Mouse (Mus musculus) MEL (cell line): Measurements from ENCODE around the gene Sertad2. TPM values are rescaled to one million over a fixed set of nuclear protein-coding genes. Genes with fewer than 3 reads are reported as not detected.

ENCODE experiments used
- DNase-seq: peaks from one replicate; pipeline ENCODE4 v3.0.0; 2011; ENCODE audit warnings: low read depth, low spot score
- H3K27ac ChIP-seq: 2 replicates; pipeline ENCODE4 v1.5.1; 2012; ENCODE audit warnings: low read depth, mild to moderate bottlenecking, control low read depth, low read length, moderate library complexity; ENCODE audit not compliant: control insufficient read depth
- H3K27me3 ChIP-seq, 2 experiments: fragments of 150-350 bp in 1 of 2; sonication (generic) in 1 of 2; 2 replicates each; pipeline ENCODE4 v1.6.1; 2012; ENCODE audit warnings: low read length in 2 of 2, mild to moderate bottlenecking in 2 of 2, improper control_type of control experiment in 1 of 2, moderate library complexity in 1 of 2; ENCODE audit not compliant: insufficient read depth in 2 of 2, control insufficient read depth in 1 of 2
- H3K36me3 ChIP-seq, 2 experiments: 2 replicates each; pipeline ENCODE4 v1.6.1; 2012 to 2014; ENCODE audit warnings: low read length in 2 of 2, improper control_type of control experiment in 1 of 2, inconsistent platforms in 1 of 2, mild to moderate bottlenecking in 1 of 2; ENCODE audit not compliant: insufficient read depth in 2 of 2, control insufficient read depth in 1 of 2
- H3K4me1 ChIP-seq, 2 experiments: fragments of 150-350 bp in 1 of 2; sonication (generic) in 1 of 2; 2 replicates each; pipeline ENCODE4 v1.6.1; 2012; ENCODE audit warnings: low read length in 2 of 2, improper control_type of control experiment in 1 of 2, mild to moderate bottlenecking in 1 of 2; ENCODE audit not compliant: insufficient read depth in 2 of 2, control insufficient read depth in 1 of 2
- H3K4me3 ChIP-seq, 2 experiments: fragments of 150-350 bp in 1 of 2; sonication (generic) in 1 of 2; 2 replicates each; pipeline ENCODE4 v1.5.1; 2012; ENCODE audit warnings: low read depth in 2 of 2, low read length in 2 of 2, mild to moderate bottlenecking in 2 of 2, moderate library complexity in 2 of 2, control low read depth in 1 of 2, improper control_type of control experiment in 1 of 2; ENCODE audit not compliant: control insufficient read depth in 1 of 2, insufficient read depth in 1 of 2
- H3K79me2 ChIP-seq: 2 replicates; pipeline ENCODE4 v1.6.1; 2012; ENCODE audit warnings: mild to moderate bottlenecking, low read length, moderate library complexity; ENCODE audit not compliant: control insufficient read depth, poor library complexity, insufficient read depth
- H3K9ac ChIP-seq: 2 replicates; pipeline ENCODE4 v1.6.1; 2012; ENCODE audit warnings: low read depth, mild to moderate bottlenecking, control low read depth, low read length, moderate library complexity; ENCODE audit not compliant: control insufficient read depth, poor library complexity, severe bottlenecking
- H3K9me3 ChIP-seq: fragments of 150-350 bp; sonication (generic); replicated peaks from 2 replicates; pipeline ENCODE4 v1.6.1; 2012; ENCODE audit warnings: mild to moderate bottlenecking, low read length, improper control_type of control experiment, moderate library complexity; ENCODE audit not compliant: insufficient read depth
- GABPA ChIP-seq: IDR thresholded peaks from 2 replicates; pipeline ENCODE4 v1.6.1; 2012; ENCODE audit warnings: low read depth, mild to moderate bottlenecking, inconsistent platforms, low read length, improper control_type of control experiment, moderate library complexity
- GATA1 ChIP-seq: IDR thresholded peaks from 2 replicates; pipeline ENCODE4 v1.6.1; 2011; ENCODE audit warnings: low read depth, low read length, improper control_type of control experiment
- HCFC1 ChIP-seq: IDR thresholded peaks from 2 replicates; pipeline ENCODE4 v1.6.1; 2012; ENCODE audit warnings: low read depth, mild to moderate bottlenecking, inconsistent platforms, low read length, improper control_type of control experiment, moderate library complexity
- JUND ChIP-seq: IDR thresholded peaks from 2 replicates; pipeline ENCODE4 v1.6.1; 2011; ENCODE audit warnings: low read depth, mild to moderate bottlenecking, improper control_type of control experiment, low read length
- KAT2A ChIP-seq: conservative IDR thresholded peaks from 2 replicates; pipeline ENCODE4 v1.6.1; 2012; ENCODE audit warnings: low read depth, low read length, improper control_type of control experiment, inconsistent platforms
- MAX ChIP-seq: IDR thresholded peaks from 2 replicates; pipeline ENCODE4 v1.6.1; 2011; ENCODE audit warnings: low read length, improper control_type of control experiment
- MXI1 ChIP-seq: IDR thresholded peaks from 2 replicates; pipeline ENCODE4 v1.6.1; 2011; ENCODE audit warnings: mild to moderate bottlenecking, low read depth, low read length, improper control_type of control experiment
- MYC ChIP-seq: IDR thresholded peaks from 2 replicates; pipeline ENCODE4 v1.6.1; 2011; ENCODE audit warnings: low read depth, mild to moderate bottlenecking, low read length, improper control_type of control experiment, moderate library complexity
- NRF1 ChIP-seq: IDR thresholded peaks from 2 replicates; pipeline ENCODE4 v1.6.1; 2014; ENCODE audit warnings: low read depth, mild to moderate bottlenecking, inconsistent platforms, low read length, improper control_type of control experiment, moderate library complexity; ENCODE audit not compliant: poor library complexity, insufficient read depth, severe bottlenecking
- POLR2A ChIP-seq, 2 experiments: IDR thresholded peaks; 2 replicates each; pipeline ENCODE4 v1.6.1; 2011 to 2012; ENCODE audit warnings: low read length in 2 of 2, mild to moderate bottlenecking in 2 of 2, control low read depth in 1 of 2, improper control_type of control experiment in 1 of 2, low read depth in 1 of 2, moderate library complexity in 1 of 2; ENCODE audit not compliant: control insufficient read depth in 1 of 2, insufficient read depth in 1 of 2, poor library complexity in 1 of 2
- POLR2AphosphoS5 ChIP-seq: IDR thresholded peaks from 2 replicates; pipeline ENCODE4 v1.6.1; 2012; ENCODE audit warnings: low read depth, borderline replicate concordance, mild to moderate bottlenecking, inconsistent platforms, low read length, moderate library complexity, mixed read lengths
- RAD21 ChIP-seq: IDR thresholded peaks from 2 replicates; pipeline ENCODE4 v1.6.1; 2011; ENCODE audit warnings: mild to moderate bottlenecking, low read depth, low read length, improper control_type of control experiment
- TBP ChIP-seq: IDR thresholded peaks from 2 replicates; pipeline ENCODE4 v1.8.0; 2011; ENCODE audit warnings: low read depth, low read length, improper control_type of control experiment
- TCF12 ChIP-seq: IDR thresholded peaks from 2 replicates; pipeline ENCODE4 v1.6.1; 2014; ENCODE audit warnings: low read depth, mild to moderate bottlenecking, inconsistent platforms, low read length, improper control_type of control experiment, moderate library complexity
- USF1 ChIP-seq: IDR thresholded peaks from 2 replicates; pipeline ENCODE4 v1.6.1; 2014; ENCODE audit warnings: low read depth, mild to moderate bottlenecking, inconsistent platforms, low read length, improper control_type of control experiment, moderate library complexity
- USF2 ChIP-seq, 2 experiments: IDR thresholded peaks; 2 replicates each; pipeline ENCODE4 v1.6.1; 2011 to 2012; ENCODE audit warnings: improper control_type of control experiment in 2 of 2, low read length in 2 of 2, borderline replicate concordance in 1 of 2, inconsistent platforms in 1 of 2, low read depth in 1 of 2, mild to moderate bottlenecking in 1 of 2; ENCODE audit not compliant: insufficient read depth in 1 of 2
- ZC3H11A ChIP-seq: IDR thresholded peaks from 2 replicates; pipeline ENCODE4 v1.6.1; 2012; ENCODE audit warnings: low read depth, mild to moderate bottlenecking, inconsistent platforms, low read length, improper control_type of control experiment
- ZKSCAN1 ChIP-seq: IDR thresholded peaks from 2 replicates; pipeline ENCODE4 v1.6.1; 2012; ENCODE audit warnings: low read depth, mild to moderate bottlenecking, inconsistent platforms, low read length, improper control_type of control experiment, moderate library complexity
- ZNF384 ChIP-seq: IDR thresholded peaks from 2 replicates; pipeline ENCODE4 v1.6.1; 2012; ENCODE audit warnings: low read depth, mild to moderate bottlenecking, inconsistent platforms, low read length, improper control_type of control experiment
- polyA plus RNA-seq, 2 experiments: library from polyadenylated mRNA; stranded (reverse) in 1 of 2; unstranded in 1 of 2; fragments of >175 nt in 1 of 2; fragments of >200 nt in 1 of 2; gene quantifications; 2 replicates each; pipeline versions ENCODE4 v1.2.1 to v1.2.4; 2012; ENCODE audit warnings: low replicate concordance in 2 of 2, low read depth in 1 of 2; ENCODE audit not compliant: insufficient read length in 2 of 2, insufficient read depth in 1 of 2, missing spikeins in 1 of 2
- total RNA-seq: library from RNA; depleted of rRNA; stranded (reverse); fragments of 300-350 nt; gene quantifications from 2 replicates; pipeline ENCODE4 v1.2.3, GENCODE M21; 2012

The Sertad2 gene
- total and polyA plus RNA-seq, 3 experiments, result 7.0 to 11.5 TPM; not detected in 1

GRCm38 (mm10) chr11:20651166-20651565 lies 108.1 kb downstream of the Sertad2 start:
- Histone ChIP-seq H3K36me3 (peaks cover 0 to 5% of the 10 kb centered on the region in 2 experiments; a peak in 1 of 4 replicates), H3K79me2 (no peaks in the 10 kb centered on the region), H3K4me1 (no peaks in the 10 kb centered on the region), H3K27me3 (no peaks in the 10 kb centered on the region), H3K27ac (no peak overlapping the region), H3K9me3 (no peaks in the 10 kb centered on the region), H3K4me3 (no peak overlapping the region), H3K9ac (no peak overlapping the region)
- no peak for DNase-seq
- TF ChIP-seq GABPA (no peak), MXI1 (no peak), POLR2AphosphoS5 (no peak), USF1 (no peak), POLR2A (IDR thresholded peaks at IDR 0.05; ENCODE audit: control insufficient read depth in 1 of 2, insufficient read depth in 1 of 2, low read depth in 1 of 2, low read length in 2 of 2, poor library complexity in 1 of 2) (no peak), JUND (no peak)

- DNase-seq, result no peak
- TF ChIP-seq ZC3H11A (no peak), MXI1 (no peak), HCFC1 (no peak), KAT2A (no peak), MAX (no peak), USF2 (IDR thresholded peaks at IDR 0.05; ENCODE audit: borderline replicate concordance in 1 of 2, insufficient read depth in 1 of 2, low read depth in 1 of 2, low read length in 2 of 2) (no peak), ZKSCAN1 (no peak), TBP (no peak), RAD21 (no peak)
- no peak overlapping the region for H3K9ac ChIP-seq
Observed at GRCm38 (mm10) chr11:20655795-20656710, 113.0 kb downstream of the Sertad2 start.

GRCm38 (mm10) chr11:20656711-20657057 lies 113.6 kb downstream of the Sertad2 start:
- Histone ChIP-seq H3K27ac (no peak overlapping the region), H3K9me3 (no peaks in the 10 kb centered on the region), H3K36me3 (no peaks in the 10 kb centered on the region; a peak in 1 of 4 replicates), H3K79me2 (no peaks in the 10 kb centered on the region), H3K4me3 (no peak overlapping the region), H3K9ac (no peak overlapping the region), H3K27me3 (no peaks in the 10 kb centered on the region), H3K4me1 (no peaks in the 10 kb centered on the region)
- no peak for DNase-seq
- TF ChIP-seq TCF12, result no peak
- TF ChIP-seq MYC, result no peak
- TF ChIP-seq NRF1, result no peak
- TF ChIP-seq GATA1, result no peak
- no peak for TF ChIP-seq GABPA
- no peak for TF ChIP-seq ZNF384
- no peak for TF ChIP-seq HCFC1

More at GRCm38 (mm10) chr11:20655795-20656710, 113.0 kb downstream of the Sertad2 start:
- H3K79me2 ChIP-seq, result no peaks in the 10 kb centered on the region
- no peaks in the 10 kb centered on the region for H3K27me3 ChIP-seq
- H3K4me3 ChIP-seq, result no peak overlapping the region
- H3K9me3 ChIP-seq, result no peaks in the 10 kb centered on the region
- no peak overlapping the region for H3K27ac ChIP-seq
- H3K4me1 ChIP-seq, result no peaks in the 10 kb centered on the region
- H3K36me3 ChIP-seq, result no peaks in the 10 kb centered on the region
